Mouse (Mus musculus): Measurements from ENCODE around the gene Srsf3.
A peak's percentile ranks its signal among the peaks of the same experiment; 100 is the strongest.
"Not testable (repeated sequence)": the region's sequence is repeated elsewhere in the genome, so short reads cannot be mapped to it uniquely, and the experiment has no call there.

Gene Srsf3

DNA sequence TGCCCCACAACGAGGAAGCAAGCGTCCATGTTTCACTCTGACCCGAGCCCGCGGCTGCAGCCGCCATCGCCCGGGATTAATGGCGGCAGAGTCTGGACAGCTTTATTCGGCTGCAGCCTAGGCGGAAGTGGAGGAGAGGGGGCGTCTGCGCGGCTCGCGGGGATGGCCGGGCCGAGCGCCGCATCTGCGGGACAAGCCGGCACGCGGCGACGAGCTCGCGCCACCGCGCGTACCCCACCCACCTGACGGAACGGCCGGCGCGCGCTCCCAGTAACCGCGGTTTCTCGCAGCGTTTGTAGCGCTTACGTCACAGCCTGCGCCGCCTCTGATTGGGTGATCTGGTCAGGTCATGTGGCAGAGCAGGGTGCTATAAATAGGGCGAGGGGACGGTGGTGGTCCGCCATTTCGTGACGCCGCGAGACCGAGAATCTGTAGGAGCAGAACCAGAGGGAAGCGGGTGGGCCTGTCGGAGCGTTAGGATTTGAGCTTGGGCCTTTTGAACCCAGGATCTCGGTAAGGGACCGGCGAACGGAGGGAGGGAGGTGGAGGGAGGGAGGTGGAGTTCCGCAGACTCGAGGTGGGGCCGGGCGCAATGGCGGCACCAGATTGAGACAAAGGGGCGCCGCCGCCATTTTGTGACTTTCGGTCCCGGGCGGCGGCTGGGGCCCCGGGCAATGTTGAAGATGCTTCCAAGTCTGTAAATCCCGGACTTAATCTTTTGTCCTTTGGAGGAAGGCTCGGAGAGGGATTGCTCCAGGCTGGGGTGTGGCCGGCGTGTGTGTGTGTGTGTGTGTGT, at the start of gene Srsf3:
Srsf3 (plus strand) TSS at position 355 of the 796 bp plus-strand sequence.
- peak; percentile 100 for DNase-seq

DNA sequence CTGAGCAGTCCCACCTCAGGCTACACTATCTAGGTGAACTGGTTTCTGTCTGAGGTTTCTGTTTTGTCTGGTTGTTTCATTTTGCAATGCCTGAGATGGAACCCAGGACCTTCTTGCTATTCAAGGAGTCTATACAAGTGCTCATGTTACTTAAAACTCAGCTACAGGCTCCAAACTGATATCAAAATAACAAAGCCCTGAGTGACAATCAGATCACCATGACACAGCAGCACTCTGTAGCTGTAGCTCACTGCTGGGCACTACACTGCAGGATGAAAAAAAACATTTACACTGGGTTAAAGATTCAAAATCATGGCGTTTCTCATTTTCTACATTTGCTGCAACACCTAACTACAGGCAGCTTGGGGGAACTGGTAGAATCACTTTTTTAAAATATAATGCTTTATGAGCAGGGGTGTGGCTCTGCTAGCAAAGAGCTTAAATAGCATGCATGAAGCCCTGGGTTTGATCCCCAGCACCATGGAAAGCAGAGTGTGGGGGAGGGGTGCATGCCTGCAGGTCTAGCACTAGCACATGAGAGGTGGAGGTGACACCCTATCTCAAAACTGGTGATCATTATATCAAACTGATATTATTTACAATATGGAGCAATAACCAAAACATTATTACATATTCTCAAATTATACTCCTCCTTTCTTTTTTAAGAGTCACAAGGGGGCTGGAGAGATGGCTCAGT, 47.6 kb upstream of the Srsf3 start:
- DNase-seq = no peak

DNA sequence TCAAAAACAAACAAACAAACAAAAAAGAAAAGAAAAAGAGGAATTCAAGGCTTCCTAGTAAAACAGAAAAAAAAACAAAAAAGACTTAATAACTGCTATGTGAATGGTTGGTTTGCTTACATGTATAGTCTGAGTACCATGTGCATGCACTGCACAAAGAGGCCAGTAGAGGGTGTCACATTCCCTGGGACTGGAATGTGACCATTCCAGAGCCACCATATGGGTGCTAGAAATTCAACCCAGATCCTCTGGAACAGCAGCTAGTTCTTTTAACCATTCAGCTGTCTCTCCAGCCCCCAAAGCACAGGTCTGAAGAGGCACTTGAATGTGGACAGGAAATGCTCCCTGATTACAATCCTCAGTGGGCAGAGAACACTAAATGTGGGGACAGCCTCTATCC, 45.6 kb upstream of the Srsf3 start:
- DNase-seq = peak; percentile 15

DNA sequence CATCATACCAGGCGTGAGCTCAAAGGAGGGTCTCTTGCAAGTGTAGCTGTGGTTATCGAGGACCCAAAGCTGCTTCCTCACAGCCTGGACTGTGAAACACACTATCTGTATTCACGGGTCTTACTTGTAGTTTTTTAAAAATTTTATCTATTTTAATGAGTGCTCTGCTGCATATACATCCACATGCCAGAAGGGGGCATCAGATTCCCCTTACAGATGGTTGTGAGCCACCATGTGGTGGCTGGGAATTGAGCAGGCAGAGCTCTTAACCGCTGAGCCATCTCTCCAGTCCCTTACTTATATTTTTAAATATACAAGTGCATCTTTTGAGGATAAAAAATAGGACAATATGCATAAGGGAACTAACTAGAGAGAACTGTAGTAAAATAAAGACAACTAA, 44.7 kb upstream of the Srsf3 start:
- DNase-seq = peak; percentile 40

DNA sequence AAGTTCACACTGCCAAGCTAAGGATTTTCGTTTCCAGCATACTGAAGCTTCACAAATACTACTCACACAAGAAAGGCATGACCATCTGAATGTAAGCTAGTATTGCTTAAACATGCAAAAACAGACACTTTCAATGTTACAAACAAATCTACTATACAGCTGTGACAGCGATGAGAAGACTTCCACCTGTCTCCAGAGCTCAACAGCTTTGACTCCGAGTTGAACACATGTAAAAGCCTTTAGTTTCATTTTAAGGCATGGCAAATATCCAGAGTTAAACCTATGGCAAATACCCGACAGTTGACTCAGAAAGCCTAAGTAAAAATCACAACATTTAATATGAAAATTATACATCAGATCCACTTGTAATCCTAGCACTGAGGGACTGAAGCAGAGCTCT, 44.1 kb upstream of the Srsf3 start:
- no peak for DNase-seq

DNA sequence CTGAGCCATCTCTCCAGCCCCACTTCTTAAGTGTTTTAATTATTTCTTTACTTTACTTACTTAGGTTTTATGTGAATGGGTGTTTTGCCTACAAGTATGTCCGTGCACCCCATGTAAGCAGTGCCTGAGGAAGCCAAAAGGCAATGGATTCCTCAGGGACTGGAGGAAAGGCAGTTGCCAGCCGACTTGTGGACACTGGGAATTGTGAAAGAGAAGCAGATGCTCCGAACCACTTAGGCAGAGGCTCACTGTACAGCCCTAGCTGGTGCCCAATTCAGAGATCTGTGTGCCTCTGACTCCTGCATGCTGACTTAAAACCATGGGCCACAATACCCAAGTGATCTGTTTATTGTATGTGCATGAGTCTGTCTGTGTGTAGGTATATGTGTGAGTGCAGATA, 43.4 kb upstream of the Srsf3 start:
- no peak for DNase-seq

DNA sequence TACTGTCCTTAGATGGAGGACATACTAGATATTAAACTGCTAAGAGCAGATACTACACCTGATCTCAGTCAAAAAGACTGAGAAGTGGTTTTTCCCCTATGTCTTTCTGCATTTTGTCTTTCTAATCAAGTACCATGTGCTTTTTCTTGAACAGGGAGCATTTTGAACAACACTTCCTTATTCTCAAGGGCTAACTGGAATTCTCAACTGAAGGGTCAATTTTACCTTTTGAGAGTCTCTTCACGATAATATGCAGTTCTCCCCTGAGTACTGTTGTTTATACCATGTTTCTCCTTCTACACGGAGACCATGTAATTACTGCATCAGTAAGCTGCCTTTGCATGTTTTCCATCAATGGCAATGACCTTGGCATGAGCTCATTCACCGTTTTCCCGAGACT, 42.4 kb upstream of the Srsf3 start:
- no peak for DNase-seq

DNA sequence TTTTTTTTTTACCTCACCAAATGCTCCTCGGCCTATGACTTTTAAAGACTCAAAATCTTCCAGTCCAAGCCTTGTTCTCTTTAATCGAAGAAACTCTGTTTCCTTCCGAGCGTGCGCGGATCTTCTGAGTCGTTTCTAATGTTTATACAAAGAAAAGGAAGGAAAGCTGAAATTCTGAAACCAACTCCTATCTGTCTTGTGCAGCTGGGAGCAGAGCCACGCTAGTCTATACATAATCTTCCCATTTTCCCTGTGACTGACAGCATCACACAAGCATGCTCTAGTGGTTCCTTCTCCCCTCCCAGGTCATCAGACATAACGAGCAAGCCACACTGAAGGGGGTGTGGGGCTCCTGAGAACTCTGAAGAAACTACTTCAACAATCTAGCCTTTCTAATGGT, 41.1 kb upstream of the Srsf3 start:
- DNase-seq = no peak

DNA sequence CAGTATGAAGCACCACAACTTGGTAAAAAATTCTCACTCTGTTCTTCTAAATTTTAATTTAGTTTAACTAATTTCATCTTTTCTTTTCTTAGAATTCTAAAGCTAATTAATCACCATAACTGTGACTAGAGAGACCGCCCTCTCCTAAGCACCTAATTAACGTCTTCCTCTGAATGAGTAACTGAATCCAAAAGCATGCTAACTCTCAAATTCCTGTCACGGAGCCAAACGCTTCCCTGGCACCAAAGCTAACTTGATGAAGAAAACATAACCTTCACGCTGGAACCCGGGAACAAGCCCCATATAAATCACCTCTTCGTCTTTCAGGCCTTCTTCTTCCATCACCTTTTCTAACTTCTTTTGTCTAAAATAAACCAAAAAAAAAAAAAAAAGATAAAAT, 40.3 kb upstream of the Srsf3 start:
- peak; percentile 79 for DNase-seq

DNA sequence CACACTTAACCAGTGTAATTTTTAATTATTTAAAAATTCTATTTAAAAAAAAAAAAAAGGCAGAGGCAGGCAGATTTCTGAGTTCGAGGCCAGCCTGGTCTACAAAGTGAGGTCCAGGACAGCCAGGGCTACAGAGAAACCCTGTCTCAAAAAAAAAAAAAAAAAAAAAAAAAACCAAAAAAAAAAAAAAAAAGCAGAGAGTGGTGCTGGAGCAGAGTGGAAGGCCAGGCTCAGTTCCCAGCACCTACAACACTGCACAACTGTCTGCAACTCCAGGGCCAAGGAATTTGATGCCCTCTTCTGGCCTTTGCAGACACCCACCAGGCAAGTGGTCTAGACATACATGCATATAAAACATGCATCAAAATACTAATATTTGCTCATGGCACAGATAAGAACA, 39.4 kb upstream of the Srsf3 start:
- not testable (repeated sequence) for DNase-seq

DNA sequence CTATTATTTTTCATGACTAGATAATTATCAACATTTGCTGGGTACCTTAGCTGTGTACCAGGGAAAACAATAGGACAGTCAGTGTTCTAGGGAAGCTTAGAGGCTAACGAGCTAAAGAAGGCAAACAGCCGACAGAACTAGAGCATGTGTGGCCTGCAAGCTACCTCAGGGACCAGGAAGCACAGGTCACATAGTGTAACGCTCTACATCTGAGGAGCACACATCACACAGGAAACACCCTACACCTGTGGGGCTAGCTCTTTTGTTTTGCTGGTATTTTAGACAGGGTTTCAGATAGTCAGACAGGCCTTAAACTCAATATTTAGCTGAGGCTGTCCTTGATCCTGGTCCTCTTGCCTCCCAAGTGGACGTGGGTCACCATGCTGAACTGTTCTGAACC, 37.8 kb upstream of the Srsf3 start:
- no peak for DNase-seq

DNA sequence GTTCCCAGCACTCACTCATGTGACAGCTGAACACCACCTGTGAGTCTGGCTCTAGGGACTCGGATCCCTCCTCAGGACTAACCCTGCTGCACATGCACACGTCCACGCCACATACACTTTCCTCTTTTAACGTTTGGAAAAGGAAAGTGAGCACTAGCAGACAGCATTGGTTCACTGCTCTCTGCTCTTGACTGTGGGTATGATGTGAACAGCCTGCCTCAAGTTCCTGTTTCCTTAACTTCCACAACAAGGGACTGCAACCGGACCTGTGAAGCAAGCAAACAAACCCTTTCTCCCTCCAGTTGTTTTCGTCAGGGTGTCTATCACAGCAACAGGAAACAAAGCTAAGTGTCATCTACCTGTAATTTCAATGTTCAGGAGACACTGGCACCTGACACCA, 32.0 kb upstream of the Srsf3 start:
- no peak for DNase-seq

DNA sequence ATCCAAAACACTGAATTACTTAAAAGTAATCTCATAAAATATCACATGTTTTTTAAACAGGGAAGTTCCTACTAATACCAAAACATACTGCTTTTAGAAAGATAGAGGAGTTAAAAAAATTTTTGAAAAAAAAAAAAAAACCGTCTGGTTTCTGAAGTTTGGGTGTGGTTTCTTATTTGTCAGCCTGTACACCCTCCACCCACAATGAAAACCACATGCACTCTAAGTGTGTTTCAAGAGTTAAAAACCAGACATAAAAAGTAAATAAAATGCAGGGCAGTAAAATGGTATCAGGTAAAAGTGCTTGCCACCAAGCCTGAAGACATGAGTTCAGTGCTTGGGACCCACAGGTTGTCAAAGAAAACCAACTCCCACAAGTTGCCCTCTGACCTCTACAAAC, 28.7 kb upstream of the Srsf3 start:
- DNase-seq = no peak

DNA sequence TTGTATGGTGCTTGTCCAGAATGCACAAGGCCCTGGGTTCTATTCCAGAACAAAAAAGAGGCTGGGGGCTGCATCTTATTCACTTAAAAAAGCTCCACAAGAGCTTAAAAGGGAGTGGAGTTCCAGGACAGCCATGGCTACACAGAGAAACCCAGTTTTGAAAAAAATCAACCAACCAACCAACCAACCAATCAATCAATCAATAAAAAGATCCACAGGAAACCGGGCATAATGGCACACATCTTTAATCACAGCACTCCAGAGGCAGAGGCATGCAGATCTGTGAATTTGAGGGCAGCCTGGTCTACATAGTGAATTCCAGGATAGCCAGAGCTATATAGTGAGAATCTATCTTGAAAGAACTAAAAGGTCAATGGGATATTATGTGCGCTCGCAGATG, 27.4 kb upstream of the Srsf3 start:
- DNase-seq = no peak

DNA sequence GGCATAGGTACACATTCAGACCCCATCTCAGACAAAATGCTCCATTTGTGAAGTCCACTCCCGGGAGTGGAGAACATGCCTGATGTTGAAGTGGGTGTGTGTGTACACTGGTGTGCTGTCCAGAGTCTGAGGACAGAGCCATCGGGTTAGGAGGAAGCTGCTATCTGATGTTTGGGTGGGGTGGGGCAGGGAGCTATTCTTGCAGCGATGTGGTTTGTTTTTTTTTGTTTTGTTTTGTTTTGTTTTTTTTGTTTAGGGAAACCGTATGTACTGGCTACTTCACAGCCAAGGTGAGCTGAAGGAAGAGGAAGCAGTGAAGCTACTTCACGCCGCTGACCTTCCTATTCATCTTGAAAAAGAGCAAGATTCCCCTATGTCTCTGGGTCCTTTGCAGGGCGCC, 25.6 kb upstream of the Srsf3 start:
- DNase-seq = no peak

DNA sequence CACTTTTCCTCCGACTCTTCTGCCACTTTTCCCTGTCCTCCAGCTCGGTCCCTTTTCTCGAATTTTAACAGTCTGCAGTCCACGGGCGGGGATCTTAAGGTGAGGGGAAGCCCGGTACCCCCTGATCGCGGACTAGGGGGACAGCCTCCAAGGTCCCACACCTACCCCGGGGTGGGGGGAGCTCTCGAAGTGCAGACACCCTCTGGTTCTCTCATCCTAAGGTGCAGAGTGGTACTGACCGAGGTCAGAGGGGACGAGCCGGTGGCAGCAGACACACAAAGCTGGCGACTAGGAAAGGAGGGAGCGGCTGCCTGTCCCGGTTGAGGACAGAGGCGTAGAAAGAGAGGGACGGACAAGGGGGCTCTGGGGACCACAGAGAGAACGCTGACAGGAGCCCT, 25.2 kb upstream of the Srsf3 start:
- DNase-seq = no peak

DNA sequence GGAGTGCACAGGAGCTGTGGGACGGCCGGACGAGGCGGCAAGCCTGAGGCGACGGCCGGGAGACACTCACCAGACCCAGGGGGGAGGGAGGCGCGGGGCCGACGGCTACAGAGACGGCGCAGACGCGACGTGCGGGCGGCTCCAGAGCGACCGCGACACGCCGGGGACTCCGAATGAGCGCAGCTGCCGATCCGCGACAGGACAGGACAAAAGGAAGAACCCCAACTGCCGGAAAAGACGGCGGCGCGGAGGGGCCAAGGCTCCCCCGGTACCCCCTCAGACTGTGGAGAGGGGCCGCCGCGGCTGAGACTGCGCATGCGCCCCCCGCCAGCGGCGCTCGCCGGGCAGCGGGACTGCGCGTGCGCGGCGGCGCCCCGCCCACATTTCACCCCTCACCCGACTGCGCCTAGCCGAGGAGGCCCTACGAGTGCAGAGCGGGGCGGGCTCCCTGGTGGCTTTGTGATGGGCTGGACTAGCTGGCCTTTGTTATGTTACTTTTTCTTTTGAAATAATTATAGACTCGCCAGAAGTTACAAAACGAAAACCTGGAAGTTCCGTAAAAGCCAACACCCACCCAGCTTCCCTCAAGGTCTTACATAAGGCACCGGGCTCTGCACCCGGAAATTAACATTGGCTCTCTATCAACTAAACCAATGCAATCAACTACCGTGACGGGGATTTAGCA, 24.6 kb upstream of the Srsf3 start, which contains the start of gene Stk38:
Stk38 (minus strand) TSS at position 355 of the 685 bp plus-strand sequence.
- peak; percentile 96 for DNase-seq

DNA sequence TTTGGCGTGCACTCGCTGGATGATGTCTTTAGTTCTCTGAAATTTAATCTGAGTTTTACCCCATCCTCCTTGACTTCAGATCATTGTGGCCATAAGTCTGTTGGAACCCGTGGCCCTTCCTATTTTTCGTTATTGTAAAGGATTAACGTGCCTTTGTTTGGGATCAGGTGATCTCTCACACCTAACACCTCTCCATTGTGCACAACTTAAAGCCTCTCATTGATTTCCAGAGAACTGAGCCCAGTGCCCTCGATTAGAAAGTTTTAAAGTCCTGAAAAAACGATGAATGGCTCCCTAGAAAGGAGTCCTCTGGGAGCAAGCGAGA, 24.1 kb upstream of the Srsf3 start:
- DNase-seq = no peak

DNA sequence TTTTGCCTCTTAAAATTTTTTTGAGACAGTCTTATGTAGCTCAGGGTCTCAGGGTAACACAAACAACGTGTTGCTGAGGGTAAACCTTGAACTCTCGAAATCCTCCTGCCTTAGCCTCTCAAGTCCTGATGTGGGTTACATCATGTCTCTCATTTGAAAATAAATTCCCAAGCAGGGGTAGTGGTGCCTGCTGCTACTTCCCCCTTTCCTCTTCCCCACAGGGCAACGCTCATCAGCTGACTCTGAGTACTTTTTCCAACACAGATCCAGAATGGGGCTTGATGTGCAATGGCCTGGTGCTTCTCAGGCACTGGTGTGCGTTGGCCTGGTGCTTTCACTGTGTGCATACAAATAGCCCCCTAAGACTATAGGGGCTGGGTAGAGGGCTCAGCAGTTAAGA, 23.2 kb upstream of the Srsf3 start:
- DNase-seq = no peak

DNA sequence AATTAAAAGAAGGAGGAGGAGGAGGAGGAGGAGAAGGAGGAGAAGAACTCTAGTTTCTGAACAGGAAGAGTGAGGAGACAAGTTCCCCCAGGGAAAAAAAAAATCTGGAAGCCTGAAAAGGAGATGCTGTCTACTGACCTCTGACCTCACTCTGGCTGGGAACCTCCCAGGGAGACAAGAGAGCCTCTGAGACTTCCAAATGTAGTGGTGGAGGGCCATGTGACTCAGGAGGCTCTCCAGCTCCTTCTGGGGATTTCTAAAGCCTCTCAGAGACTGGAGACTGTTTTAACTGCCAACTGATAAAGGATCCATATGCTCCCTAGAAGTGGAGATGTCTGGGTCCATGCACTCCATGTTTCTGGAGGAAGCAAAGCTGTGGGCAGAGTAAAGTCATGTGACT, 18.2 kb upstream of the Srsf3 start:
- DNase-seq = no peak

DNA sequence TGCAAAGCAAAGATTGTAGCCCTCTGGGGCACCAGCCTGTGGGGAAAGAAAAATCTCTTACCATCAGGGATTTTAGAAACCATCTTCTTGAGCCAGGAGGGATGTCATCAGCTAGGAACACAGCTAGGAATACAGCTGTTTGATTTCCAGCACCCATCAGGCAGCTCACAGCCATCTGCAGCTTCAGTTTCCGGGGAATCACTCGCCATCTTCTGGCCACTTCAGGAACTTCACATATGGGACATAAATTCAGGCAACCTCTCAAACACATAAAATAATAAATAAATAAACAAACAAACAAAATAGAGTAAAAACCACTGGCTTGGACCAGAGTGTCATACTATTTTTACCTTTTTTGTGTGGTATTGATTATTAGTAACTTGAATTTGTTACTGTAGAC, 16.8 kb upstream of the Srsf3 start:
- DNase-seq = peak; percentile 51

DNA sequence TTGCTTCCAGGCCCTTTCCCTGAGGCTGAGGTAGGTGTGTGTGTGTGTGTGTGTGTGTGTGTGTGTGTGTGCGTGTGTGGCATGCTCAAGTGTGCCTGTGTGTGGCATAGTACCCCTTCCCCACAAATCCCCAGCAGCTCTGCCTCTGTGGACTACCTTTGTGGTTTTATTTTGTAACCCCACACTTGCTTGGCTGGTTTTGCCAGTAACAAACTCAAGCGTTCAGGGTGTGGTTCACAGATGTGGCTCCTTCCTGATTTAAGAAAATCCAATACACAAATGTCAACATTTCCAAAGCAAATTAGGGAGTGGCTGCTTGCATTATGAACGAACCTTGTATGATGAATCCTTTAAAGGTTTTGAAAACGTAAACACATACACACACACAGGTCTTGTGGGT, 15.7 kb upstream of the Srsf3 start:
- no peak for DNase-seq

DNA sequence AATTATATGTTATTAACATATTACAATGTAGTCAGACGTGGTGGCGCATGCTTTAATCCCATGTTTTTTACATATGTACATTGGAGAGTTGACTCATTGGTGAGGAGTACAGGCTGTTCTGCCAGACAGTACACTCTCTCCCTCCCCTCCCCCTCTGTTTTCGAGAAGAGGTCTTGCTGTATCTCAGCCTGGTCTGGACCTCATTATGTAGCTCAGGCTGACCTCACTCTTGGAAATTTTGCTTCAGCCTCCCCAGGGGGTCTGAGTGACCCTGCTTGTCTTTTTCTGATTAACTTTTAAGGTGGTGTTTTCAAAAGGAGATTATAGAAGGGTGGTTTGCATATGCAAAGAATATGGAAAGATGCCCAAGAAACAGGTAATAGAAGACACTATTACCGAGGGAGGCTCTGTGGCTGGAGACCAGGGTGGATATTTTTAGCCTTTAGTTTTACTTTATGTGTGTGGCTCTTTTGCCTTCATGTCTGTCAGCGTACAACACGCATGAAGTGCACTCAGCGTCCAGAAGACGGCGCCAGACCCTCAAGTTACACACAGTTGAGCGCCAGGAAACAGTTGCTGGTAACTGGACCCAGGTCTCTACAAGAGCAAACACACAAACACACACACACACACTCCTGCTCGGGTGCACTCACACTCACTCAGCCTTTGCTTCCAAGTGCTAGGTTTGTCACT, 14.0 kb upstream of the Srsf3 start:
- no peak for DNase-seq

DNA sequence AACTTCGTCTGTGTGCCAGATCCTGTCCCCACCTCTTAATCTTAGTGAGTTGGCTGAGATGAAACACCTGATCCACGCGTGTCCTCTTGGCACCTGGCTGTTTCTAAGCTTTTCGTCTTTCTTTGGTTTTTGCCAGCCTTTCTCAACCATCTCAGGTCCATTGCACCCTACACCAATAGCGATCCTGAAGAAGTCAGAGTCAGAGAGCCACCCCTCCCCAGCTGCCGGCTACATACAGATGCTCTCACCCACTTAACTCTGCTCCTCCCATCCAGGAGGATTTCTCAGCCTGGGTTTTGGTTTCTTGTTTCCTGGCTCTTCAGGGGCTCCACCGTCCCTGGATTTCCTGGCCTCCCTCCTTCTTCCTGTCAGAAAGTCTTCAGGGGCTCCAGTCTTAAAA, 13.0 kb upstream of the Srsf3 start:
- no peak for DNase-seq
